Mouse (Mus musculus): ENCODE measurements at regions not wholly inside any gene's neighbourhood (a gene's known extent, or its start where the extent isn't known, plus 50 kb on each side); places are given as distances from the start of the nearest gene placed in this dataset.
"Not testable (repeated sequence)": the region's sequence is repeated elsewhere in the genome, so short reads cannot be mapped to it uniquely, and the experiment has no call there.

DNA sequence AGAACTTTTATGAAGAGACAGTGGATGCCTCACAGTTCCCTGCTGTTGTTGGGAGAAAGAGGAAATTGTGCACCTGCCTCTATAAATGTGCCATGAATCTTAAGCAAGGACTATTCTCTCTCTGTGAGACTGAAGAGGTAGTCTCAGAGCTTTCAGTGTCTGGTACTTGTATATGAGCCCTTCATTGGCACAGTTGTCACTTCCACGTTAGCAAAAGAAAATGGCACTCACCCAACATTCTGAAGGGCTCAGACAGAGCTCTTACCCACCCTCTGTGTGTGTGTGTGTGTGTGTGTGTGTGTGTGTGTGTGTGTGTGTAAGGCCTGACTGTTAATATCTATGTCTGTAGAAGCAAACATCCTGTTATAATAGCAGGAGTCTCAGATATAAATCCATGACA is 75.6 kb upstream of the Lhfpl3 start:
- intact Hi-C loops (cut with DNase I): no loop called here

DNA sequence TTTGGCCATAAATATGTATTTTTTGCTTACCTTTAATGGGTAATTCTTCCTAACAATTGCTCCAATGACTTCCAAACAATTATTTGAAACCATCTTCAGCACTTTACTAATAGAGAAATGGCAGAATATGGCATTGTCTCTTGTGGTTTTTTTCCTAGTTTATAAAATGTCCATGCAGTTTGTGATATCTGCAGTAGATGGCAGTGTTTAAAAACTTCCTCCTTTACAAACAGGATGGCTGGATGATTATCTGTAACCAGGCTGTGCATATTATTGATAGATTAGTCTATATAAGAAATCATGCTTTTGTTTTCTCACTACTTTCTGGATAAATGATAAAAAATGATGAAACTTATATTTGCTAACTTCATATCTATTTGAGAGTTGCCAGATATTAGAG is 91.0 kb upstream of the Orc5 start:
- intact Hi-C loops (cut with DNase I): loop anchor here (10.0 kb wide), 1 partner anchor 644 kb away; no protein-coding TSS in a partner anchor

DNA sequence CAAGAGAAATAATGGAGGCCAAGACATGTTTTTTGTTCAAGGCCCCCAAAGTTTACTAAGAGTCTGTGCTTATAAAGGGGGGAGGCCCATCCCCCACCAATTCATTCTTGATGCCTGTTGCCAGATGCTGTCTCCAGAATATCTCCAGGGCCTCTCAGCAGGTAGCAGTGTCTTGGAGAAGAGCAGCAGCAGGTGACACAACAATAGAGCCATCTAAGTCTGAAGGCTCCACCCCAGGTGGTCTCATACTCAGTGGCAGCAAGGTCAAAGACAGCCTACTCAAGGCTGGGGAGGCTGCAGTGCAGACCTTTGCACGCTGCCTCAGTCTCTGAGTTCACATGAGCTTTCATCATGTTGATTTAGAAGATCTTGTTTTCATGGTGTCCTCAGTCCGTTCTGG is 66.8 kb upstream of the Orc5 start:
- intact Hi-C loops (cut with DNase I): not testable (repeated sequence)

All from adrenal gland (tissue).